Comparison of ENCODE assay signal across 17 mouse cellular contexts in the genomic region with DNA sequence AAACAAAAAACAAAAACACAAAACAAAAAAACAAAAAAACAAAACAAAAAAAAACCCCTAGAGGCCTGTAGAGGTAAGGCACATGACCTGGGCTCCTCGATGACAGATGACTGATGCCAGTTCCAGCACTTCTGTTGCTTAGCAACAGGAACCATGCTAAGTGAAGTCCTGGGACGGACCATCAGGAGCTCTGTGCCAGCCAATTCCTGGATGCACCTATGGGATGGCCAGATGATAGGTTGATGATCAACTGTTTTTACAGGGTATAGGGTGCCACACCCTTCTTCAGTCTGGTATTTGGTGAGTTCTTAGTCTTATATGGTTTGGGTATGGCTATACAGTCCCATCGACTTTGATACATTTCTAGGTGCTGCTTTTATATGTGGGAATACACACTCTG.
A peak's percentile ranks its signal among the peaks of the same experiment; 100 is the strongest.
DNase-seq lines count a peak whose midpoint lies in the region; ATAC-seq lines count a peak whose summit lies in the region.
"Had no signal": no experiment of that assay in that cellular context is flagged by ENCODE, and none has a peak within 500 bp of the region (broad histone marks: within the 10 kb centered on the region; RNA-seq: fewer than 3 reads in every experiment).

No protein-coding gene starts in this region.

- H3K9ac ChIP-seq in hindbrain, embryonic 16.5 days (ENCODE audit: low read depth, low read length), result no peak overlapping the region
- H3K9ac ChIP-seq in hindbrain, embryonic 13.5 days, result no peak overlapping the region
- no peak overlapping the region for H3K9ac ChIP-seq in midbrain, embryonic 14.5 days (replicated peaks; ENCODE audit: low read length)
- no peak overlapping the region for H3K9ac ChIP-seq in midbrain, embryonic 16.5 days (ENCODE audit: low read depth, low read length)
- H3K9ac ChIP-seq: intestine, embryonic 15.5 days; limb, embryonic 15.5 days; liver, embryonic 15.5 days had no signal

- no peaks in the 10 kb centered on the region for H3K27me3 ChIP-seq in hindbrain, embryonic 16.5 days (replicated peaks; ENCODE audit: control insufficient read depth, insufficient read depth, low read length)
- H3K27me3 ChIP-seq in hindbrain, embryonic 13.5 days, result no peaks in the 10 kb centered on the region
- no peaks in the 10 kb centered on the region for H3K27me3 ChIP-seq in midbrain, embryonic 14.5 days (ENCODE audit: control insufficient read depth, insufficient read depth, low read length)
- H3K27me3 ChIP-seq in midbrain, embryonic 10.5 days (ENCODE audit: low read depth, poor library complexity, severe bottlenecking), result peaks cover 5% of the 10 kb centered on the region; the same call in 1 of the 2 replicates
- H3K27me3 ChIP-seq in midbrain, embryonic 16.5 days (ENCODE audit: control insufficient read depth, insufficient read depth, low read depth, low read length), result no peaks in the 10 kb centered on the region
- H3K27me3 ChIP-seq: intestine, embryonic 15.5 days; limb, embryonic 15.5 days; liver, embryonic 15.5 days had no signal

- no peaks in the 10 kb centered on the region for H3K36me3 ChIP-seq in hindbrain, embryonic 16.5 days (ENCODE audit: control insufficient read depth, insufficient read depth, low read length)
- H3K36me3 ChIP-seq in hindbrain, embryonic 13.5 days, result no peaks in the 10 kb centered on the region
- H3K36me3 ChIP-seq in midbrain, embryonic 14.5 days (ENCODE audit: control insufficient read depth, insufficient read depth, low read length), result no peaks in the 10 kb centered on the region
- H3K36me3 ChIP-seq in midbrain, embryonic 10.5 days, result no peaks in the 10 kb centered on the region
- no peaks in the 10 kb centered on the region for H3K36me3 ChIP-seq in midbrain, embryonic 16.5 days (ENCODE audit: control insufficient read depth, insufficient read depth, low read length)
- H3K36me3 ChIP-seq: G1E; intestine, embryonic 15.5 days; limb, embryonic 15.5 days; liver, embryonic 15.5 days had no signal

- ATAC-seq in hindbrain, embryonic 16.5 days, result peak; percentile 48; the same call in 1 of the 2 replicates
- no peak for ATAC-seq in hindbrain, embryonic 13.5 days (ENCODE audit: low FRiP score)
- no peak for ATAC-seq in midbrain, embryonic 14.5 days (ENCODE audit: low FRiP score, low TSS enrichment)
- ATAC-seq in midbrain, embryonic 16.5 days, result peak; percentile 39; the same call in 1 of the 2 replicates
- ATAC-seq: intestine, embryonic 15.5 days had no signal

- no peak overlapping the region for H3K27ac ChIP-seq in hindbrain, embryonic 16.5 days (ENCODE audit: low read depth, low read length)
- H3K27ac ChIP-seq in hindbrain, embryonic 13.5 days, result no peak overlapping the region
- no peak overlapping the region for H3K27ac ChIP-seq in midbrain, embryonic 14.5 days (replicated peaks; ENCODE audit: low read depth, low read length)
- no peak overlapping the region for H3K27ac ChIP-seq in midbrain, embryonic 10.5 days (replicated peaks)
- no peak overlapping the region for H3K27ac ChIP-seq in midbrain, embryonic 16.5 days (ENCODE audit: low read length)
- H3K27ac ChIP-seq: intestine, embryonic 15.5 days; limb, embryonic 15.5 days; liver, embryonic 15.5 days had no signal

- no peak overlapping the region for H3K4me3 ChIP-seq in hindbrain, embryonic 16.5 days (ENCODE audit: low read length)
- no peak overlapping the region for H3K4me3 ChIP-seq in hindbrain, embryonic 13.5 days
- H3K4me3 ChIP-seq in midbrain, embryonic 14.5 days (replicated peaks; ENCODE audit: low read depth, low read length), result no peak overlapping the region
- no peak overlapping the region for H3K4me3 ChIP-seq in midbrain, embryonic 10.5 days
- H3K4me3 ChIP-seq in midbrain, embryonic 16.5 days (ENCODE audit: low read depth, low read length), result no peak overlapping the region
- H3K4me3 ChIP-seq: intestine, embryonic 15.5 days; limb, embryonic 15.5 days; liver, embryonic 15.5 days had no signal

- no peak overlapping the region for H3K4me2 ChIP-seq in hindbrain, embryonic 16.5 days (ENCODE audit: low read length)
- H3K4me2 ChIP-seq in hindbrain, embryonic 13.5 days, result no peak overlapping the region
- H3K4me2 ChIP-seq in midbrain, embryonic 14.5 days (ENCODE audit: low read length), result no peak overlapping the region
- H3K4me2 ChIP-seq in midbrain, embryonic 16.5 days (ENCODE audit: low read length), result no peak overlapping the region
- H3K4me2 ChIP-seq: intestine, embryonic 15.5 days; limb, embryonic 15.5 days; liver, embryonic 15.5 days had no signal

- H3K4me1 ChIP-seq in hindbrain, embryonic 16.5 days (ENCODE audit: control insufficient read depth, insufficient read depth, low read depth, low read length), result no peaks in the 10 kb centered on the region
- H3K4me1 ChIP-seq in hindbrain, embryonic 13.5 days (replicated peaks), result peaks cover 12% of the 10 kb centered on the region
- H3K4me1 ChIP-seq in midbrain, embryonic 14.5 days (ENCODE audit: control insufficient read depth, insufficient read depth, low read length), result 0 out of 2 replicates have a peak, but pooled peaks cover 2% of the 10 kb centered on the region
- no peaks in the 10 kb centered on the region for H3K4me1 ChIP-seq in midbrain, embryonic 10.5 days
- H3K4me1 ChIP-seq in midbrain, embryonic 16.5 days (ENCODE audit: control insufficient read depth, insufficient read depth, low read length), result peaks cover 2% of the 10 kb centered on the region
- H3K4me1 ChIP-seq: intestine, embryonic 15.5 days; limb, embryonic 15.5 days; liver, embryonic 15.5 days had no signal

- WGBS in hindbrain, embryonic 16.5 days, result 34% methylated on average over 3 of the region's 3 CpGs
- WGBS in hindbrain, embryonic 13.5 days, result 40% methylated on average over 3 of the region's 3 CpGs
- 37% methylated on average over 3 of the region's 3 CpGs for WGBS in midbrain, embryonic 14.5 days
- 62% methylated on average over 3 of the region's 3 CpGs for WGBS in midbrain, embryonic 10.5 days
- 42% methylated on average over 3 of the region's 3 CpGs for WGBS in midbrain, embryonic 16.5 days

- H3K9me3 ChIP-seq in hindbrain, embryonic 16.5 days (ENCODE audit: control insufficient read depth, low read length), result no peaks in the 10 kb centered on the region
- H3K9me3 ChIP-seq in hindbrain, embryonic 13.5 days, result no peaks in the 10 kb centered on the region
- no peaks in the 10 kb centered on the region for H3K9me3 ChIP-seq in midbrain, embryonic 14.5 days (ENCODE audit: control insufficient read depth, low read length)
- H3K9me3 ChIP-seq in midbrain, embryonic 10.5 days (replicated peaks), result no peaks in the 10 kb centered on the region
- H3K9me3 ChIP-seq in midbrain, embryonic 16.5 days (replicated peaks; ENCODE audit: control insufficient read depth, low read length, poor library complexity, severe bottlenecking), result no peaks in the 10 kb centered on the region
- H3K9me3 ChIP-seq: intestine, embryonic 15.5 days; limb, embryonic 15.5 days; liver, embryonic 15.5 days had no signal

- peak; percentile 38 for DNase-seq in embryo, embryonic 10 days (ENCODE audit: low spot score)
- DNase-seq in embryo, embryonic 9.5 days (ENCODE audit: extremely low spot score), result no peak
- DNase-seq in midbrain, embryonic 14.5 days, result peak; percentile 46
- DNase-seq in midbrain, embryonic 10.5 days (ENCODE audit: low spot score), result no peak
- no peak for DNase-seq in spleen, adult 12 weeks (ENCODE audit: low spot score)
- DNase-seq: cerebellum, adult 9-10 months; kidney, adult 9 months; kidney, postnatal 4 days; right cerebral cortex, postnatal 14 days; thymus, adult 2 months had no signal

Comparison
In these comparisons a context has a peak if more than half of its experiments do, and no peak if none do; other contexts are left out.
1. DNase-seq: peak in embryo, embryonic 10 days (single experiment) and midbrain, embryonic 14.5 days (single experiment); none in embryo, embryonic 9.5 days (single experiment), midbrain, embryonic 10.5 days (single experiment) and spleen, adult 12 weeks (single experiment).
2. ATAC-seq: peak in hindbrain, embryonic 16.5 days (single experiment) and midbrain, embryonic 16.5 days (single experiment); none in hindbrain, embryonic 13.5 days (single experiment) and midbrain, embryonic 14.5 days (single experiment).